Mouse (Mus musculus): ENCODE data around the gene Nostrin.

The Nostrin gene

GRCm38 (mm10) chr2:69129425-69130210, 6.0 kb upstream of the Nostrin start:
- no peak for DNase-seq (ENCODE audit: low spot score)

GRCm38 (mm10) chr2:69132046-69132445, 3.6 kb upstream of the Nostrin start:
- DNase-seq (ENCODE audit: low spot score) = no peak

GRCm38 (mm10) chr2:69132488-69133040, 3.0 kb upstream of the Nostrin start:
- no peak for DNase-seq (ENCODE audit: low spot score)

- no peak for DNase-seq (ENCODE audit: low spot score)
Observed at GRCm38 (mm10) chr2:69134186-69134585, 1.4 kb upstream of the Nostrin start.

GRCm38 (mm10) chr2:69134937-69135336, 663 bp upstream of the Nostrin start:
- no peak for DNase-seq (ENCODE audit: low spot score)

GRCm38 (mm10) chr2:69137406-69138084, 1.9 kb downstream of the Nostrin start:
- DNase-seq (ENCODE audit: low spot score) = no peak

GRCm38 (mm10) chr2:69138759-69139158, 3.2 kb downstream of the Nostrin start:
- DNase-seq (ENCODE audit: low spot score) = no peak

GRCm38 (mm10) chr2:69140215-69140614, 4.6 kb downstream of the Nostrin start:
- DNase-seq (ENCODE audit: low spot score) = no peak

GRCm38 (mm10) chr2:69140816-69141215, 5.2 kb downstream of the Nostrin start:
- peak; percentile 49 for DNase-seq (ENCODE audit: low spot score)

- no peak for DNase-seq (ENCODE audit: low spot score)
Observed at GRCm38 (mm10) chr2:69148691-69149090, 13.1 kb downstream of the Nostrin start.

GRCm38 (mm10) chr2:69149154-69149553, 13.6 kb downstream of the Nostrin start:
- DNase-seq (ENCODE audit: low spot score) = no peak

- DNase-seq (ENCODE audit: low spot score) = no peak
Observed at GRCm38 (mm10) chr2:69150841-69151240, 15.2 kb downstream of the Nostrin start.

- no peak for DNase-seq (ENCODE audit: low spot score)
Observed at GRCm38 (mm10) chr2:69155861-69156260, 20.3 kb downstream of the Nostrin start.

- no peak for DNase-seq (ENCODE audit: low spot score)
Observed at GRCm38 (mm10) chr2:69156283-69156682, 20.7 kb downstream of the Nostrin start.

- DNase-seq (ENCODE audit: low spot score) = no peak
Observed at GRCm38 (mm10) chr2:69158907-69159306, 23.3 kb downstream of the Nostrin start.

- DNase-seq (ENCODE audit: low spot score) = no peak
Observed at GRCm38 (mm10) chr2:69170395-69171077, 34.9 kb downstream of the Nostrin start.

GRCm38 (mm10) chr2:69175296-69175695, 39.7 kb downstream of the Nostrin start:
- no peak for DNase-seq (ENCODE audit: low spot score)

GRCm38 (mm10) chr2:69179721-69180120, 44.1 kb downstream of the Nostrin start:
- DNase-seq (ENCODE audit: low spot score) = no peak

GRCm38 (mm10) chr2:69187990-69188389, 52.4 kb downstream of the Nostrin start:
- DNase-seq (ENCODE audit: low spot score) = no peak

- no peak for DNase-seq (ENCODE audit: low spot score)
Observed at GRCm38 (mm10) chr2:69188732-69189131, 53.1 kb downstream of the Nostrin start.

GRCm38 (mm10) chr2:69189222-69189621, 53.6 kb downstream of the Nostrin start:
- no peak for DNase-seq (ENCODE audit: low spot score)

- no peak for DNase-seq (ENCODE audit: low spot score)
Observed at GRCm38 (mm10) chr2:69191059-69191458, 55.5 kb downstream of the Nostrin start.

- peak; percentile 4 for DNase-seq (ENCODE audit: low spot score)
Observed at GRCm38 (mm10) chr2:69193555-69193954, 58.0 kb downstream of the Nostrin start.

All from lung, postnatal 25 days (tissue).